Mouse (Mus musculus) urinary bladder, postnatal 25 days (tissue): ENCODE data around the gene Ttll9.

ENCODE experiments used
- DNase-seq: peaks from one replicate; pipeline ENCODE4 v3.0.0; 2022; ENCODE audit warnings: low spot score

Ttll9 gene

GRCm38 (mm10) chr2:152941776-152942175 is 20.5 kb upstream of the Ttll9 start:
- DNase-seq: no peak

GRCm38 (mm10) chr2:152942898-152943515 is 19.3 kb upstream of the Ttll9 start:
- DNase-seq: no peak

GRCm38 (mm10) chr2:152943568-152943967 is 18.7 kb upstream of the Ttll9 start:
- no peak for DNase-seq

- DNase-seq: no peak
Observed at GRCm38 (mm10) chr2:152944013-152944412, 18.3 kb upstream of the Ttll9 start.

GRCm38 (mm10) chr2:152947098-152947497 is 15.2 kb upstream of the Ttll9 start:
- no peak for DNase-seq

GRCm38 (mm10) chr2:152948438-152949020 is 13.8 kb upstream of the Ttll9 start:
- no peak for DNase-seq

GRCm38 (mm10) chr2:152950358-152951064 is 11.8 kb upstream of the Ttll9 start:
- no peak for DNase-seq

GRCm38 (mm10) chr2:152951065-152951849 is 11.0 kb upstream of the Ttll9 start, which contains the start of gene Dusp15:
Dusp15 (minus strand) TSS chr2:152951698.
- DNase-seq: no peak

GRCm38 (mm10) chr2:152951850-152952720 is 10.2 kb upstream of the Ttll9 start:
- DNase-seq: no peak

GRCm38 (mm10) chr2:152958116-152958515 is 4.2 kb upstream of the Ttll9 start:
- DNase-seq: no peak

- DNase-seq: no peak
Observed at GRCm38 (mm10) chr2:152965555-152965954, 3.3 kb downstream of the Ttll9 start.

GRCm38 (mm10) chr2:152976991-152977390 is 14.7 kb downstream of the Ttll9 start:
- no peak for DNase-seq

GRCm38 (mm10) chr2:152985582-152985981 is 23.3 kb downstream of the Ttll9 start:
- DNase-seq: no peak

- DNase-seq: no peak
Observed at GRCm38 (mm10) chr2:152991529-152991928, 29.2 kb downstream of the Ttll9 start.

GRCm38 (mm10) chr2:152997046-152997445 is 34.8 kb downstream of the Ttll9 start:
- DNase-seq: no peak

- DNase-seq: no peak
Observed at GRCm38 (mm10) chr2:153002492-153003248, 40.4 kb downstream of the Ttll9 start.

- no peak for DNase-seq
Observed at GRCm38 (mm10) chr2:153003681-153004338, 41.5 kb downstream of the Ttll9 start.

GRCm38 (mm10) chr2:153005981-153006380 is 43.7 kb downstream of the Ttll9 start:
- no peak for DNase-seq

GRCm38 (mm10) chr2:153009192-153009973 is 47.1 kb downstream of the Ttll9 start:
- no peak for DNase-seq
